Mouse (Mus musculus): Measurements from ENCODE around the gene Fgfr3. TPM values are rescaled to one million over a fixed set of nuclear protein-coding genes. Genes with fewer than 3 reads are reported as not detected.

Fgfr3 gene
- total RNA-seq (2015; ENCODE audit: low replicate concordance) (not detected in 2 replicates), total RNA-seq (2017; ENCODE audit: low replicate concordance) (not detected in 2 replicates)

DNA sequence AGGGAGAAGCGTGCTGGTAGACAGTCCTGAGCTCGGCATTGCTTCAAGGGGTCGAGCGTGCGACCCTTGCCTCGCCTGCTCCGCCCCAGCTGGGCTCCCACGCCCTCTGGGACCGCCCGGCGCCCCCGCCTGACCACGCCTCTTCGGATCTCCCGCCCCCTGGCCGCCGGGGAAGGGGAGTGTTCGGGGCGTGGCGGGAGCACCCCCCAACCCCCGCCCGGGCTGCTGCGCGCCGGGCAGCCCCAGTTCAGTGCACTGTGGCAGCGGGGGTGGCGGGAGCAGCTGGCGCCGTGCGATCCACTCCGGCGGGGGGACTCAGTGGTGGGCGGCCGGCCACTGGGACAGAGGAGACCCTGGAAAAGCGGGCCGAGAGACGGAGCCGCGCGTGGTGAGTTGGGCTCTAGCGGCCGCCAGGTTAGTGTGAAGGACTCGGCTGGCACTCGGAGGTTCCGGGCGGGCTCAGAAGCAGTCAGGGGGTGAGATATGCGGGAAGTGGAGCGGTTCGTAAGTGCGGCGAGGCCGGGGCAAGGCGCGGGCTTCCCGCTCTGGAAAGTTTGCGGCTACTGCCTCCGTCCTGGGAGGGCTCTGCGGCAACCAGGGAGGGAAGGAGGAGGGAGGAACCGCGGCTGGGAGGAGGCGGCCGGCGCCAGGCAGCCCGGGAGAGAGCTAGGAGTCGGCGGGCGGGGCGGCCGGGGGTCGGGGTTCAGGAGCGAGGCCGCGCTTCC, at the start of gene Fgfr3:
Fgfr3 (plus strand) TSS at position 134 of the 725 bp plus-strand sequence.
- ATAC-seq (replicated peaks; ENCODE audit: low FRiP score, poor library complexity, severe bottlenecking) = no peak

DNA sequence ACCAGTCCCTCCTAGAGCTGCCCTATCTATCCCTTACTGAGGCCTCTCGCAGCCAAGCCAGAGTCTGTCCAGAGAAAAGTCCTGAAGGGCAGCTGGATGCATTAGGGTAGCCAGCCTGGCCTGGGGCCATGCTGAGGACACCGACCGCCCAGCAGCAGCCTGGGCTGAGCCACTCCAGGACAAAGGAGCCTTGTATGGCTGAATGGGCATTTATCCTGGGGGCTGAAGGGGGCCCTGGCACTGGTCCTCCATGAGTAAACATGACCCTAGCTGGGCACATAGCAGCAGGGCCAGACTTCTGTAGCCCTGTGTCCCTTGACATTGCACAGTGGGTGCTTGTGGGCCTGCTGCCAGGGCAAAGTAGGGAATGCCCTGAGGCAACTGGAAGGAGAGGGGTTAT, 47.0 kb upstream of the Fgfr3 start:
- peak; percentile 13; the same call in 1 of the 2 replicates for ATAC-seq (replicated peaks; ENCODE audit: low FRiP score, poor library complexity, severe bottlenecking)

DNA sequence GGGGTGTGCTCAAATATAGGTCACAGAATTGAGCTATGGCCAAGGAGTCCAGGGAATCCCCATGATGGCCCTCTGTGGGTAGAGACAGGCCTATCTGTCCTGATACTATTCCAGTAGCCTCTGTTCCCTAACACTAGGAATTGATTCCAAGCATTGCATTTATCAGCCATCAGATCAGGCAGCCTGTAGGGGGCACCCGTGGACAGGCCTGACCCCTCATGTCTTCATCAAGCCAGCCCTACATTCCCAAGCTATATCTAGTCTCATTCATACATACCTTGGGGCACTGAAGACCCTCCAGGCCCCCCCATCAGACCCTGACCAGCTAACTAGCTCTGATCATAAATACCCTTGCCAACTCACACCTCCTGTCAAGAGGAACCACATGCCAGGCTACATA, 45.5 kb upstream of the Fgfr3 start:
- peak; percentile 46; the same call in 1 of the 2 replicates for ATAC-seq (replicated peaks; ENCODE audit: low FRiP score, poor library complexity, severe bottlenecking)

DNA sequence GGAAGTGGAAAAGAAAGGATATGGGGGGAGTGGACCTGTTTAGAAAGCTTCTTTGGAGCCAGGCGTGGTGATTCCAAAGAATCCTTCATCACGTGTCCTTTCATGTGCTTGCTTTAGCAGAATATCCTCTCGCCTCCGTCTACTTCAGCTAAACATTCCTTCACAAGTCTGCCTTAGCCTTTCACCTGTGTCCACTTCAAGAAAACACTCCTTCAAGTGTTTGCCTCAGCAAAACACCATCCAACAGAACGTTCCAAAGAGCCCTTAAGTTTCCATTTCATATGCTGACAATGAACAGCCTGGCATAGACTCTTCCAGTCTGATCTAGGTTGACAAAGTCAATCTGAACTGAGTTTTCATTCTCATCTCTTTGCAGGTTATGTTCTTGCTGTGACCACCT, 43.2 kb upstream of the Fgfr3 start:
- no peak for ATAC-seq (replicated peaks; ENCODE audit: low FRiP score, poor library complexity, severe bottlenecking)

DNA sequence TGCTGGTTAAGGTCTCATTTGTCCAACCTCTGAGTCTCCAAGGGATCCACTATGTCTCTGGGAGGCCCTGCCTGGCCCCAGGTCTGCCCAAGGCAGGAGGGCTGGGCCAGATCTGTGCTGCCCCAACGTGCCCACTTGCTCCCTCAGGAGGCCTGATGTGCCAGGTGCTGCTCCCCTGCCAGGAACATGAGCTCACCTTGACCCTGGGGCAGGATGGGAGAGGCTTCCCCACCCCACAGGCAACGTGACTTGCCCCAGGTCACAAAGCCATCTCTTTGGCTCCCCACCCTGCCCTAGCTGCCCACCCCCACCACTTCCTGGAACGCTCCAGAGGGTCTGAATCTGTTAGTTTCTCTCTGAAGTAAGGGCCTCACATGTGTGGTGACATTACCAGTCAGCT, 40.4 kb upstream of the Fgfr3 start:
- no peak for ATAC-seq (replicated peaks; ENCODE audit: low FRiP score, poor library complexity, severe bottlenecking)

DNA sequence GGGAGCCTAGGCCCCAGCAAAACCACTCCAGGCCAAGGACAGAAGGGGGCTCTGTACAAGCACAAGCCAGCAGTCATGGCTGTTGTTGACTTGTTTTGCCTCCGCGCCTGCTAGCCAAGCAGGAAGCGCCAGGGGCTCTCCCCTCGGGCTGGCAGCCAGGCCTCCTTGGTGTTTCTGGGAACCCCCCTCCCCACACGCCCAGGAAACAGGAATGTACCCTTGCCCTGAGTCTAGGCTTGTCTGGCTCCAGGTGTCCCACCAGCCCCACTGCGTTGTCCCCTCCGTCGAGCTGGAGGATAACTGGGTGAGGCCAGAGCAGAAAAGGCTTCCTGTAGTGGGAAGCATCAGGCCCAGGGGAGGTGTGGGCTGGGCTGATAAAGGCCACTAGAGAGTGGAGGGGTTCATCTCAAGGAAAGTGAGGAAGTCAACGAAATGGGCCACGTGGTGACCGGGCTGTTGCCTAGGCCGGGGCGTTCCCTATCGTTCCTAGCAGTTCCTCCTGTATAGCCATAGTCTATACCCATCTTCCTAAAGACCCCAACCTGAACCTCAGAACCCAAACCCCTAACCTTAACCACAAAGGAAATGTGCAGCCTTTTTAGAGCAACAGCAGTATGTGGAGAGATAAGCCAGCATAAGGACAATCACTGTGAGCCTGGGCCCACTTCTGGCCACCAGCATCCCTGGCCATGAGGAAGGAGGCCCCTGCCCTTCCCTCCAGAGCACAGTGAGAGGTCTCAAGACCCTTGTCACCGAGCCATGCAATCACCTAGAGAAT, 39.7 kb upstream of the Fgfr3 start:
- ATAC-seq (replicated peaks; ENCODE audit: low FRiP score, poor library complexity, severe bottlenecking) = no peak

DNA sequence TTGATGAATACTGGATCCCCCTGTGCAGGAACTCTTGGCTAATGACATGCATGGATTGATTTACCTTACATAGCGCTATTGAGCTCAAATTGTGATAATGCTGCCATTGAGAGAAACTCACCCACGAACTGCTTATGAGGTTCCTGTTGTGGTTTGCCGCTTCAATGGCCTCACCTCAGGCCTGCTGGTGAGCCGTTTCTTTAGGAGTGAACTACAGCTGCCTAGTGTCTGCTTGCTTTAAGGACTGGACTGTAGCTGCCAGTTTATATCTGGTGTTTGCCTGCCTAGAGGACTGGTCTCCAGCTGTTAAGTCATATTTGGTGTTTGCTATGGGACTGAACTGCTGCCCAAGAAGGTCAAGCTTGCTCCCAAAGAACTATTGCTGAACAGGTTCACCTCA, 38.5 kb upstream of the Fgfr3 start:
- ATAC-seq (replicated peaks; ENCODE audit: low FRiP score, poor library complexity, severe bottlenecking) = no peak

DNA sequence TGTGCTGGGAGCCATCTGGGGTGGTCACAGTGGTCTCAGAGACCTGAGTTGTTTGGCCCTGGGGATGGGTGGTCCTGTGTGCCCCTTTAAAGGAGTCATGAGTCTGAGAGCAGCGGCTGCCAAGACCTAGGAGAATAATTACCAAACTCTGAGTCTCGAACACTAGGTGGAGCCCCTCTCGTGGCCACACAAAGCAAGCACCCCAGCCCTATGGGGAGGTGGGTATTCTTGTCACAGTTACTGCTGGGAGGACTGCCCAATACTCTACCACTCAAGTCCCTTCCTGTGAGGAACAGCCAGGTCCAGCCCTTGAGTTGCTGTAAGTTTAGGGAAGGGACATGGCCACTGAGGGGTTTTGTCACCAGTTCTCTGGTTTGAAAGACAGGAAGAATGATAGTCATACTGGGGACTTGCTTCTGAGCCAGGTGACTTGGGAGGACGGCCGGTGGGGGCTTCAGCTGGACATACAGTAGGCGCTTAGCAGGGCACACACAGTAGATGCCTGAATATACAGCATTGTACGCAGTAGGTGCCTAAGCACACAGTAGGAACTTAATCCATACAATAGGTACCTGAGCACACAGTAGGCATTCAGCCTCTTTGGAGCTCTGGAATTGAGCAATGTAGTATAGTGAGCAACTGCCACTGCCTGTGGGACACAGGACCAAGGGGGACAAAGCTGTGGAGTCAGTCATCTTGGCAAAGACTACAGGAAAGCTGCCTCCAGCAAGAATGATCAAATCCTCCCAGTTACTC, 37.4 kb upstream of the Fgfr3 start:
- no peak for ATAC-seq (replicated peaks; ENCODE audit: low FRiP score, poor library complexity, severe bottlenecking)

DNA sequence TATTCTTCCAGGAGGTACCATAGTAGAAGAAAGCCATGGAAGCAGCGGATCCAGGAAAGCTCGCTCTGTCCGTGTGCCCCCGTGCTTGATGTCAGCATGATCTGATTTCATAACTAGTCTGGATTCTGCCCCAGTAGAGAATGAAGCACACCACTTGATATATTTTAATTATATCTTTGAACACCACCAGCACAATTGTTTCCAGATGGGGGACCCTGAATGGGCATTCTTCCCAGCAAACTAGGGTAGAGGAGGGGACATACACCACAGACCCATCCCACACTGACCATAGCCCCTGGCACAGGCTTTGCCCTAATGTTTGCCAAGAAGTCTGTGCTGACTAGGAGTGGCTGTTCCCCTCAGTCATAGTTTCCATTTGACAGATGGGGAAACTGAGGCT, 36.5 kb upstream of the Fgfr3 start:
- no peak for ATAC-seq (replicated peaks; ENCODE audit: low FRiP score, poor library complexity, severe bottlenecking)

DNA sequence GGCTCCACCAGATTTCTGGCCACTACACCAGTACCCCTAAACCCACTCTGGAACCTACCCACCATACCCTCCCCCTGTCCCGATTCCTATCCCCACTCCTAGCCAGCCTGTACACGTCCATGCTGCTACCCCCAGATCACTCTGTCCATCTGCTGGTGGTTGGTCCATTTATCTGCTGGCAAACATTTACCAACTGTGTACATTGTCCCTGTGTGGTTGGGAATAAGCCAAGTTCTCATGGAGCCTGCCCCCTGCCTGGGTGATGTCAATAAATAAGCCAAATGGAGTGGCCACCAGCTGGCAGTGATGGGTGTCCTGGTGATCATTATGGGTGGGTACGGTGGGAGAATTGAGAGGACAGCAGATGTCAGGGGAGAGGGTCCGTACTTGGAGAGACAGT, 34.3 kb upstream of the Fgfr3 start:
- ATAC-seq (replicated peaks; ENCODE audit: low FRiP score, poor library complexity, severe bottlenecking) = no peak

DNA sequence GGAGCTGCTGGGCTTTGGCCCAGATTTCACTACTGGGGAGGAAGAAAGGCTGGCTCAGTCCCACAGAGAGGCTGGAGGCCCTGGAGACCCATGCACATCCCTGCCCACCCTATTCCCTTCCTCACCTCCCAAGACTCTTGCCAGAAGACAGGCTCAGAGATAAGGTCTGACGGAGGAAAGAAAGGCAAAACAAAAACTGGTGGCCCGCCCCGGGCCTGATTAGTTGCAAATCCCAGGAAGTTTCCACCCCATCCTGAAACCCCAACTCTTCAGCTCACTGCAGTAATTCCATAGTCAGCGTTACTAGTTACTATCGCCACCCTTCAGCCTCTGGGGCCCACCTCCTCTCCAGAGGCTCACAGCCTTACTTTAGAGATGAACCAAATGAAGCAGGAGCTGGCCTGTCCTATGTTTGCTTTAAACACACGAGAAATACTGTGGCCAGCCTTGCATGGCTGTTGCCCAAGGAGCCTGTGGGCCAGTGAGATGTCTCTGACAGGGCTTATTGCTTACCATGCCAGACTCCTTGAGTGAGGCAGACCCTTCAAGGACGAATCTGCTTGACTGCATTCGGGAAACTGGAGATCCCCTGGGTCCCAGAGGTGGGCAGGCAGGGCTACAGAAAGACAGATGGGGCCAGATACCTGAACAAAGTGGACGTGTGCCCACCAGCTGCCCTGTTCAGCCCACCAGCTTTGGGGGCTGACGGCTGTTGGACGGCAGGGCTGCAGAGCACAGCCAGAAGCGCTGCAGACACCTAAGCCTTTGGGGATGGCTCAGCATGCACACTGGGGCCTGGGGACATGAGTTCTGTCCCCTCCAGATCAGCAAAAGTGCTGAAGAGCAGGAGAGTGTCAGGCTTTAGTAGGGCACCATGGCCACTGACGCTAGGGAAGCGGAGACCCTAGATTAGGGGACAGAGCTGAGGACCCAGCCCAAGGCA, 32.9 kb upstream of the Fgfr3 start:
- ATAC-seq (replicated peaks; ENCODE audit: low FRiP score, poor library complexity, severe bottlenecking) = no peak

DNA sequence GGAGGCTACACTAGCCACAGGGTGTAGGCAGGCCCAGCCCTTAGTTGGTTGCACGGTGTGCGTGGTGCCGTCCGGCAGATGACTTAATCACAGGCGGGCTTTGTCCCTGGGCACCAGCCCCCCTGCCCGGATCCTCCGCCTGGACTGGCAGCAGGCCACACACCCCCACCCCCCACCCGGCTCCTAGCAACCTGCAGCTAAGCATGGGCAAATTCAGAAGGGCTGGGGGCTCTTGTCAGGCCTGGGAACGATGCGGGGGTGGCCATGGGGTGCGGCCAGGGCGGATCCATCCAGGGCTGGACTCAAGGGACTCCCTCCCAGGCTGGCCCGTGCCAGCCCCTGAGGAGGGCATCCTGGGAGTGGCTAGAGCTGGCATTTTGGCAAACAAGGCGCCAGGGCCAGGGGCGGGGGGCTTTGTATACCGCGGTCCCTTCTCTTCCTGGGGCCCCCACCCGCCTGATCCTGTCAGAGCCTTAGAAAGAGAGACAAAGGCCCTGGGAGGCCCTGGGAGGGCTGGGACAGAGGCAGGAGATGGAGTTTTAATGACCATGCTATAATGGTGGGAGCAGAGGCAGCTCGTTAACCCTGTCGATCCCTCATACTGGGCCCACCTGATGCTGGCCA, 32.1 kb upstream of the Fgfr3 start:
- no peak for ATAC-seq (replicated peaks; ENCODE audit: low FRiP score, poor library complexity, severe bottlenecking)

DNA sequence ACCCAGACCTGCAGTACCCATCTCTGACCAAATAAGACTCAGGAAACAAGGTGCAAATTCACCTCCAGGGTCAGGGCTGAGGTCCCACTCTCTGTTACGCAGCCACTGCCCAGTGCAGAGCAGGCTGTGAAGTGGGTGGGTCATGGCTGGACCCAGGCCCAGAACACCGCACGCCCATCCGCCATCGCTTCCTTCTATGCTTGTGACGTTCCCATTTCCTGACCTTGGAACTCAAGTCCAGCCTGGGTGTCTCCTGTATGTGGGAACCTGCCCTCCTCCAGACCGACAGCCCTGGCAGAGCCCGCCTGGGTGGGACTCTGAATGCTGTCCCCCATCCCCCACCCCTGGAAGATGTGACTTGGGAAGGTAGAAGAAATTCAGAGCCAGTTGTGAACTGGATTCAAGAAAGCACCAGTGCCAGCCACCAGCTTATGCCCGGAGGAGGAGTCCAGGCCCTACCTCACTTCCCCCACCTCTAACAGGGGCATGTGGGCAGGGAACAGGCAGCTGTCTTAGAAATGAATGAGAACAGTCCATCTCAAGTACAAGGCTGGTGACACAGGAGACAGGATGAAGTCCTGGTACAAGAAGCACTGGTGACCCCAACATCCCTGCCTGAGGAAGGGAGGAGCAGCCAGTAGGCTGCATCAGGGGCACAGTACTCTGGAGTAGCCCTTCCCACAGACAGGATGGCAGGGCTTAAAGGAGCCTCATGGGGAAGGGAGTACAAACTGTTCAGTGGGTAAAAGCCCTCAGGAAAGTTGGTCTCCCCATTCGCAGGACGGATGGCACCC, 31.4 kb upstream of the Fgfr3 start:
- no peak for ATAC-seq (replicated peaks; ENCODE audit: low FRiP score, poor library complexity, severe bottlenecking)

DNA sequence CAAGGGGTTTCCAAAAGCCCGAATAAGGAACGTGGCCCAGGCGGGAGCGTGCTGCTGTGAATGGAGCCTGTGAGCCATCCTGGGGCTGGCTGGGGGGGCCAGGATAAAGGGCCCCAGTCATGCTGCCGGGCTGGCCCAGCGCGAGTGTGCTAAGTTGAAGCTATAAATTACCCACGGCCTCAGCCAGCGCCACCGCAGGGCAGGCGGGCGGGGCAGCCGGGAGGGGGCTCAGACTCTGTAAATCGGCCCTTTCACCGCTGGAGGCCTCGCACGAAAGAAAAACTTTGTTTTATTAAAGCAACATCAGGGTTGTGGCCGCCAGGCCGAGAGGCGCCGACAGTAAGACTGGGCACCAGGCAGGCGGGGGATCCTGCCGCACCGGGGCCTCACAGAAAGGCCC, 29.1 kb upstream of the Fgfr3 start:
- ATAC-seq (replicated peaks; ENCODE audit: low FRiP score, poor library complexity, severe bottlenecking) = no peak

DNA sequence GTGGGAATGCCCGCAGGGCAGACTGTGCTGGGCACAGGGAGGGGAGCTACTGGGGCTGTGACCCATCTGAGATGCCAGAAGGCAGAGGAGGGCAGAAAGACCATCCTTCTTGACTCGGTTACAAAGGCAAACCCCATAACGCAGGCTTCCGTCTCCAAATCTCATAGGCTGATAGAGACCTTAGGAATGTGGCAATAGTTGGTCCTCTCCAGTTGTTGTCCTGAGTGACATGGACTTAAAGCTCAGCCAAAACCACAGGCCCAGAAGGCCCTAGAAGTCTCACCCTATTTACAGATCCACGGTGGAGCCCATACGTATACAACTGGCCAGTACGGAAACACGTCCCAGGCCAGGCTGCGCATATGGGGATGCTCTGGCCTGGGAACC, 27.0 kb upstream of the Fgfr3 start:
- no peak for ATAC-seq (replicated peaks; ENCODE audit: low FRiP score, poor library complexity, severe bottlenecking)

DNA sequence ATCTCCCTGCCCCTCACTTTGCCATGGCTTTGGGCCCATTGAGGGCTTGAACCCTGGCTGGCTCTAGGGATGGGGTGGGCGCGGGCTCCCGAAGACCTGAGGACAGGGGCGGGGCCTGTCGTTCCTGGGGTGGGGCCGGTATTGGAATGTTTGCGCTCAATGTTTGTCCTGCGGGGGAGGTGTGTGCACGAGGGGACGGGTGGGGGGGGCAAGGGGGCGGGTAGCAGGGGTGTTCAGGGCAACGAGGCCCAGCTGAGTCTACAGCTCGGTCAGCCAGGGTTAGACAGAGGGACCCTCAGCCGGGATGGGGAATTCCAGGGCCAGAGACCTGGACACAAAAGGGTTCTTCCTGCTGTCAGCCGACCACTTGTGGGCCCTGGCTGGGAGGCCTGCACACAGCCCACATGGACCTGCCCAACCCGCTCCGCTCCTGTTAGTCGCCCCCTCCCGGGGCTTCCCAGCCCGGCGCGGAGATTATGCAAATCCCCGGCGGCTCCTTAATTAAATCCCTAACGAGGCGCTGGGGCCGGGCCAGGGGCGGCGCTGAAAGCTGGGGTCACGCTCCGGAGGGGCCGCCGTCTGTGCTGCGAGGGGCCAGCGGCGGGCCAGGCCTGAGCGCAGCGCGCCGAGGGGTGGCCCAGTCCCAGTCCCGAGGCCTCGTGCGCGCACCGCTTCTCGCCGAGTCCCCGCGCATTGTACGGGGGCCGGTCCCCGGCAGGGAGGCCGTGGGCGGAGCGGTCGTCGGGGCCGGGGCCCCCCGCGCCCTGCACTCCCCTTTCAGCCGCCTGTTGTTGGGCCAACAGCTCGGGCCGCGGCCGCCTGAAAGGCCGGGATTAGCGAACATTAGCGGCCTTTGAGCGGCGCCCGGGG, 26.4 kb upstream of the Fgfr3 start:
- ATAC-seq (replicated peaks; ENCODE audit: low FRiP score, poor library complexity, severe bottlenecking) = no peak

DNA sequence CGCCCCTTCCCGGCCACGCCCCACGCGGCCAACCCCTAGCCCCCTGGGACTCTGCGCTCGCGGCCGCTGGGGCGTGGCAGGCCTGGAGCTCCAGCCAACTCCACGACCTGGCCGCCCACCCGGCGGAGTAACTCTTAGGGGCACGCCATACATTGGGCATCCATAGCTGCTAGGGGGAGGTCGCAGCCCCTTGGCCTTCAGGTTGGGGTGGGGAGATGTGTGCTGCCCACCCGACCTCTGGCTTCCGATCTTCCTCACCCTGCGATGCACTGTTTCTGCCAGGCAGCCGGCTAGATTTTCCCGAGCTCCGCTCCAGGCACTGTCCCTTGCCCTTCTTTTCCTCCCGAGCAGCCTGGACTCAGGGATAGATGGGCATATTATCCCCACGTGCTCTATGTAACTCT, 25.8 kb upstream of the Fgfr3 start:
- no peak for ATAC-seq (replicated peaks; ENCODE audit: low FRiP score, poor library complexity, severe bottlenecking)
